Mouse (Mus musculus): ENCODE data around the gene Scel. TPM values are rescaled to one million over a fixed set of nuclear protein-coding genes. Genes with fewer than 3 reads are reported as not detected.
A peak's percentile ranks its signal among the peaks of the same experiment; 100 is the strongest.

Gene Scel
- polyA plus RNA-seq, 1 experiment from 2014 or later, result 0.26 TPM

- Histone ChIP-seq H3K4me2 (replicated peaks) (no peak overlapping the region), H3K9me3 (no peaks in the 10 kb centered on the region), H3K9ac (replicated peaks) (no peak overlapping the region), H3K4me1 (peaks cover 7% of the 10 kb centered on the region), H3K27ac (replicated peaks) (no peak overlapping the region), H3K4me3 (no peak overlapping the region), H3K27me3 (no peaks in the 10 kb centered on the region), H3K36me3 (no peaks in the 10 kb centered on the region)
- no peak for ATAC-seq (ENCODE audit: low FRiP score, low read depth)
- WGBS, result 81% methylated on average over 1 of the region's 1 CpGs
Measured at GRCm38 (mm10) chr14:103526286-103526685, 13.1 kb downstream of the Scel start.

DNA sequence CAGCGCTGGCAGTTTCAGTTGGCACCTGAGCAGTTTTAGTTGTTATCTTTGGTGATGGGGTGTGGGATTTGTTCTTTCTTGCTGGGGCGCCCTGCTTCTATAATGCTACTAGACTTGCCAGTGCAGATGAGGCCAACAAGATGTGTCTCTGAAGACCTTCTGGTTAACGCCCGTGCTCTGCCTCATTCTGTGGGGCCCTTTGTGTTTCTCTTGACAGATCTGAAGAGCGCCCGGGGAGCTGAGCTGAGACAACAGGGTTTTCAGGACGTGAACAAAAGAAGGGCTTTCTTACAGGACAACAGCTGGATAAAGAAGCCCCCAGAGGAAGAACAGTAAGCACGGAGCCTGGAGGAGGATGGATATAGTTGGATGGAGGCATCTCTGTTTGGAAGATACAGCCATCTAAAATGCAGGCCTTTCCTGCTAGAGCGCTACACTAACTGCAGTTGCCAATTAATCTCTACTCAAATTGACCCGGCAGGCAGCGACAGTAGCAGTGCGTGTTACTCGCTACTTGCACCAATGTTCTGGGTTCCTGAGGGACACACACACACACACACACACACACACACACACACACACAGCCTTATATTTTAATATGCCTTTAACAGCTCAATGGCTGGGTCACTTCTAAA, 16.7 kb downstream of the Scel start:
- Histone ChIP-seq H3K4me1 (peaks cover 7% of the 10 kb centered on the region), H3K9ac (replicated peaks) (no peak overlapping the region), H3K4me2 (replicated peaks) (peak overlapping the region; percentile 34), H3K9me3 (no peaks in the 10 kb centered on the region), H3K27me3 (no peaks in the 10 kb centered on the region), H3K27ac (replicated peaks) (no peak overlapping the region), H3K4me3 (no peak overlapping the region), H3K36me3 (no peaks in the 10 kb centered on the region)
- ATAC-seq (ENCODE audit: low FRiP score, low read depth), result peak; percentile 62
- 29% methylated on average over 13 of the region's 13 CpGs for WGBS

GRCm38 (mm10) chr14:103531722-103532341, 18.7 kb downstream of the Scel start:
- no peaks in the 10 kb centered on the region for H3K9me3 ChIP-seq
- no peak overlapping the region for H3K4me2 ChIP-seq (replicated peaks)
- H3K27me3 ChIP-seq, result no peaks in the 10 kb centered on the region
- H3K4me3 ChIP-seq, result no peak overlapping the region
- H3K36me3 ChIP-seq, result no peaks in the 10 kb centered on the region
- ATAC-seq (ENCODE audit: low FRiP score, low read depth), result no peak
- peaks cover 7% of the 10 kb centered on the region for H3K4me1 ChIP-seq
- no peak overlapping the region for H3K9ac ChIP-seq (replicated peaks)
- WGBS, result 95% methylated on average over 11 of the region's 11 CpGs
- no peak overlapping the region for H3K27ac ChIP-seq (replicated peaks)

DNA sequence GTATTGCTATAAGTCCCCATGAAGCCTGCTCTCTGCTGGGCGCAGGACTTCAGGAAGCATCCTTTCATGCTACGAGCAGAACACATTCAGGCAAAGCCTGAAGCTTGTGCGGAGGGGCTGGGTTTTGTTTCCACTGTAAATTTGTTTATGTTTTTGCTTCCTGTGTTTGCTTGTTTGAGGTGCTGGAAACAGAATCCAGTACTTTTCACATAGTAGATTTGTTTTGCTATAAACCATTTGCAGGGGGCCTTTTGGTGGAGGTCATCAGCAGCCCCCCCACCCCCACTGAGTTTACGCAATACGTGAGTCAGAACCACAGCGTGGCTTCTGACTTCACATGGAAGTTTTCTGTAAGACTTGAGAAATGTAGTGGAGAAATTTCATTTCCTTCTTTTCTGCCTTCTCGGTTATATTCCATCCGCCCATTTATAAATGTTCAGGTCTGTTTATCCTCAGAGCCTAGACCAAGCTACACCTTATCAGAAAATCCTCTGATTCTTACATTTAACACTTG, 22.4 kb downstream of the Scel start:
- H3K27ac ChIP-seq (replicated peaks), result no peak overlapping the region
- H3K4me3 ChIP-seq, result no peak overlapping the region
- H3K4me2 ChIP-seq (replicated peaks), result no peak overlapping the region
- no peaks in the 10 kb centered on the region for H3K27me3 ChIP-seq
- H3K4me1 ChIP-seq, result no peaks in the 10 kb centered on the region; the same call in 1 of the 2 replicates
- H3K9me3 ChIP-seq, result no peaks in the 10 kb centered on the region
- 86% methylated on average over 8 of the region's 8 CpGs for WGBS
- no peak for ATAC-seq (ENCODE audit: low FRiP score, low read depth)
- H3K36me3 ChIP-seq, result no peaks in the 10 kb centered on the region
- no peak overlapping the region for H3K9ac ChIP-seq (replicated peaks)

DNA sequence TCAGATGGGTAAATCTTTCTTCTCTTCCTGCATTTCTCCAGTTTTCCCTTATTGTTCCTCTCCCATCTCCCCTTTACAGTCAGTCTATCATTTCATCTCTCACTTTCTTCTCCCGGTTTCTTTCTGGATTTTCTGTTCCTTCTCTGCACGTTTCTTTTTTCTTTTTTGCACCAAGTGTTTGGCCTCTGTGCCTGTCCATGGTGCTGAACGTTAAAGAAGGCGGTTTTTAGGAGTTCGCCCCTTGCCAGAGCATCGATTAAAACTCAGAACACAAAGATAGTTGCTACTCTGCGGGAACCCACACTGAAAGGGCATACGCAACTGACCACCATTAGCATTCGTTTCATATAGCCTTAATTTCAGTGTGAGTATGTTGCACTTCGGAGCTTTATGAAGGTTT, 23.2 kb downstream of the Scel start:
- Histone ChIP-seq H3K4me3 (no peak overlapping the region), H3K9ac (replicated peaks) (no peak overlapping the region), H3K9me3 (no peaks in the 10 kb centered on the region), H3K4me1 (no peaks in the 10 kb centered on the region; the same call in 1 of the 2 replicates), H3K27me3 (no peaks in the 10 kb centered on the region), H3K36me3 (no peaks in the 10 kb centered on the region), H3K27ac (replicated peaks) (no peak overlapping the region), H3K4me2 (replicated peaks) (no peak overlapping the region)
- 40% methylated on average over 10 of the region's 10 CpGs for WGBS
- no peak for ATAC-seq (ENCODE audit: low FRiP score, low read depth)

GRCm38 (mm10) chr14:103537355-103538056, 24.4 kb downstream of the Scel start:
- no peak overlapping the region for H3K4me3 ChIP-seq
- WGBS, result 15% methylated on average over 13 of the region's 13 CpGs
- no peaks in the 10 kb centered on the region for H3K9me3 ChIP-seq
- no peak overlapping the region for H3K27ac ChIP-seq (replicated peaks)
- no peaks in the 10 kb centered on the region for H3K27me3 ChIP-seq
- H3K4me1 ChIP-seq, result peaks cover 6% of the 10 kb centered on the region
- no peak overlapping the region for H3K4me2 ChIP-seq (replicated peaks)
- peak; percentile 61; the same call in 1 of the 2 replicates for ATAC-seq (ENCODE audit: low FRiP score, low read depth)
- no peaks in the 10 kb centered on the region for H3K36me3 ChIP-seq
- H3K9ac ChIP-seq (replicated peaks), result no peak overlapping the region

DNA sequence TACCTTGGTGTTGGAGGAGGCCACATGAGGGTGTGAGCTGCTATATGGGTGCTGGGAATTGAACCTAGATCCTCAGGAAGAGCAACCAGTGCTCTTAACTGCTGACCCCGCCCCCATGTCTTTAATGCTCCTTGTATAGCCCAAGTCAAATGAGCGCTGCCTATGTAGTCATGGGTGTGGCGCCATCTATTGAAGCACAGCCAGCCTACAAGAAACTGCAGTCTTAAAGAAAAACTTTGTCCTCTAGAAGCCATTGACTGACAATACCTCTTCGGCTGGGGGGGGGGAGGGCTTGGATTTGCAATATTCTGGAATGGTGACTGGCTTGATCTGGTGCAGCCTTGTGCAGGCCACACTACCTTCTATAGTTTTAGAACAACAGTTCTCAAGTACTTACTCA, 26.7 kb downstream of the Scel start:
- no peak for ATAC-seq (ENCODE audit: low FRiP score, low read depth)
- 62% methylated on average over 4 of the region's 4 CpGs for WGBS
- no peaks in the 10 kb centered on the region for H3K9me3 ChIP-seq
- no peak overlapping the region for H3K4me2 ChIP-seq (replicated peaks)
- no peaks in the 10 kb centered on the region for H3K27me3 ChIP-seq
- H3K9ac ChIP-seq (replicated peaks), result no peak overlapping the region
- no peak overlapping the region for H3K4me3 ChIP-seq
- H3K27ac ChIP-seq (replicated peaks), result no peak overlapping the region
- peaks cover 8% of the 10 kb centered on the region for H3K4me1 ChIP-seq
- H3K36me3 ChIP-seq, result no peaks in the 10 kb centered on the region

- no peak overlapping the region for H3K9ac ChIP-seq (replicated peaks)
- no peaks in the 10 kb centered on the region for H3K27me3 ChIP-seq
- H3K36me3 ChIP-seq, result no peaks in the 10 kb centered on the region
- no peak overlapping the region for H3K4me3 ChIP-seq
- WGBS, result 40% methylated on average over 5 of the region's 5 CpGs
- H3K9me3 ChIP-seq, result no peaks in the 10 kb centered on the region
- no peak overlapping the region for H3K4me2 ChIP-seq (replicated peaks)
- no peak overlapping the region for H3K27ac ChIP-seq (replicated peaks)
- ATAC-seq (ENCODE audit: low FRiP score, low read depth), result peak; percentile 28; the same call in 1 of the 2 replicates
- peaks cover 12% of the 10 kb centered on the region for H3K4me1 ChIP-seq
Measured at GRCm38 (mm10) chr14:103541679-103542078, 28.5 kb downstream of the Scel start.

GRCm38 (mm10) chr14:103543304-103544079, 30.4 kb downstream of the Scel start:
- Histone ChIP-seq H3K4me1 (peaks cover 12% of the 10 kb centered on the region), H3K9ac (replicated peaks) (no peak overlapping the region), H3K4me2 (replicated peaks) (no peak overlapping the region), H3K27me3 (no peaks in the 10 kb centered on the region), H3K9me3 (no peaks in the 10 kb centered on the region), H3K36me3 (no peaks in the 10 kb centered on the region), H3K27ac (replicated peaks) (no peak overlapping the region), H3K4me3 (no peak overlapping the region)
- WGBS, result 65% methylated on average over 4 of the region's 4 CpGs
- ATAC-seq (ENCODE audit: low FRiP score, low read depth), result no peak

GRCm38 (mm10) chr14:103545734-103546133, 32.6 kb downstream of the Scel start:
- no peak overlapping the region for H3K4me3 ChIP-seq
- no peaks in the 10 kb centered on the region for H3K9me3 ChIP-seq
- H3K27me3 ChIP-seq, result no peaks in the 10 kb centered on the region
- WGBS, result 72% methylated on average over 8 of the region's 8 CpGs
- H3K36me3 ChIP-seq, result no peaks in the 10 kb centered on the region
- no peak overlapping the region for H3K27ac ChIP-seq (replicated peaks)
- ATAC-seq (ENCODE audit: low FRiP score, low read depth), result no peak
- peaks cover 12% of the 10 kb centered on the region for H3K4me1 ChIP-seq
- no peak overlapping the region for H3K9ac ChIP-seq (replicated peaks)
- H3K4me2 ChIP-seq (replicated peaks), result no peak overlapping the region

- H3K9me3 ChIP-seq, result no peaks in the 10 kb centered on the region
- 86% methylated on average over 12 of the region's 12 CpGs for WGBS
- no peak overlapping the region for H3K4me3 ChIP-seq
- peaks cover 12% of the 10 kb centered on the region for H3K4me1 ChIP-seq
- no peak overlapping the region for H3K4me2 ChIP-seq (replicated peaks)
- ATAC-seq (ENCODE audit: low FRiP score, low read depth), result no peak
- no peak overlapping the region for H3K27ac ChIP-seq (replicated peaks)
- H3K9ac ChIP-seq (replicated peaks), result no peak overlapping the region
- no peaks in the 10 kb centered on the region for H3K36me3 ChIP-seq
- no peaks in the 10 kb centered on the region for H3K27me3 ChIP-seq
Measured at GRCm38 (mm10) chr14:103546246-103546645, 33.1 kb downstream of the Scel start.
